Mouse (Mus musculus): ENCODE measurements at regions not wholly inside any gene's neighbourhood (a gene's known extent, or its start where the extent isn't known, plus 50 kb on each side); places are given as distances from the start of the nearest gene placed in this dataset.

GRCm38 (mm10) chr14:48753084-48753483 is 79.5 kb upstream of the Otx2 start:
- no peak for DNase-seq

- no peak for DNase-seq
These were observed 78.9 kb upstream of the Otx2 start for GRCm38 (mm10) chr14:48752579-48752905.

- no peak for DNase-seq
These were observed 78.3 kb upstream of the Otx2 start for GRCm38 (mm10) chr14:48751751-48752578.

GRCm38 (mm10) chr14:48750994-48751393 is 77.4 kb upstream of the Otx2 start:
- no peak for DNase-seq

DNA sequence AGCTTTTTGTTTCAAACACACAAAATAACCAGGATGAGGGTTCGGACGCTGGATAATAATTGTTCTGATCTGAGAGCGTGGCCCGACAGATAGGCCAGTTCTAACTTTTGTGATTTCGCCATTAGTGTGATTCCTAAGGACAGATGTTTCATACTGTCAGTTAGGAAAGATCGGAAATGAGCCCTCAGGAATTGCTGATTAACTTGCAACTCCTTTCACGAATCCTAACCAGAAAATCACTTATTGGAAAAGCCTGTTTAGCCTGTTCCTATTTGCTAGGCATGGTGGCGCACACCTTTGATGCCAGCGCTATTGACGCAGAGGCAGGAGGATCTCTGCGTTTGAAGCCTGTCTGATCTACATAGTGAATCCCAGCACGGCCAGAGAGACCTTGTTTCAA is 75.4 kb upstream of the Otx2 start:
- no peak for DNase-seq

GRCm38 (mm10) chr14:48747936-48748335 is 74.3 kb upstream of the Otx2 start:
- no peak for DNase-seq

DNA sequence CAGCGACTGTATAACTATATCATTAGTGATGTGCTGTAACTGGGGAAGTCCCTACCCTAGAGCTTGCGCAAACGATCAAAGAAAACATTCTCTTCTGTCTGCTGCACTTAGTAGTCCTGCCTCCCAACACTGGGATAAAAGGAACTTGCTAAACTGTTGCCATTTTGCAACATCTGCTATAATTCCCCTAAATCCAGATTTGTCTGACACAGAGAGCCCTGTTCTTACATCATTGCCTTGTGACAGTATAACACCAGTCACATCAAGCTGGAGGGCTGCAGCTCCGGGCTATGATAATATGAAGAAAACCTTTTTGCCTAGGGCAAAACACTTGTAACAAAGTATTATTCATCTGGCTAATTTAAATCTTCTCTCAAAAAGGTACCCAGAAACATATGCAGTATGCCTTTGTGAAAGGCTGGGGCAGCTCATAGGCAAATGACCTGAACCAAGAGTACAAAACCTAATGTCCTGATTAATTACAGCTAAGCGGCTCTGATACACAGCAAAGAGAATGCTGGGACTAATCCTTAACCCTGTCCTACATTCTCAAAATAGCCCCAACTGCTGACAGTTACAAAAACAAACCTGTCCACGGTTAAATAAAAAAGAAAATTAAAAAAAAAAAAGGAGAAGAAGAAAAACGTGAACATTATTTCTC is 67.5 kb upstream of the Otx2 start:
- DNase-seq, result no peak

DNA sequence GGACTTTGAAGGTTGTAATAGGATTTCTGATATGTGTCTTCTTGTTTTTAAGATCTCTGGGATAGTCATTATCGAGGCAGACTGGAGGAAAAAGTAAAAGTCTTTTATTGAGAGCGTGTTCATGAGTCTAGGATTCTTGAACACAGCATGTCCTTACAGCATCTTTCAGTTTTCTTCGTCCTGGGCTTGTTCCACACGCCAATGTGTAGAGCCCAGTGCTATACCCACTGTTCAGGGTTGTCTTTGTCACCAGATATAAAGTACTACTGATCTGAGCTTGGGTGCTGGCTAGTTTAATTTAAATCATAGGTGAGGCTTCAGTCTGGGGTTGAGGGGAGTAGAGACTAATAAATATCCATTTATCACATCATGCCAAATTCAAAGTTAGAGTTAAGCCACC is 65.5 kb upstream of the Otx2 start:
- DNase-seq, result no peak

DNA sequence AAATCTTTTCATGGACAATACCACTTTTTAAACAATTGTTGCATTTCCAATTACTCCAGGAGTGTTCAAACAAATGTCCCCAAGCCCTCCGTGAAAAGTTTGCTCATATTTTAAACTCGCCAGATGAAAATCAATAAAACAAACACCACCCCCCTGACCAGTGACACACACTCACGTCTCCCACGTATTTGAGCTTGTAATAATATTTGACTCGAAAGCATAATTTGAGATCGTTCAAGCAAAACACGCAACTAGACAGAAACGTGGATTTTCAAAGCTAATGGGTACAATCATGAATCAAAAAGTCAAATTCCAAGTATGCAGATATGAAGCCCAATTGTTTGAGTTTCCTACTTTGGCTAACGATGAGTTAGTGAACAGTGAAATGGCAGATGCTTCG is 65.0 kb upstream of the Otx2 start:
- DNase-seq, result no peak

- no peak for DNase-seq
These were observed 64.6 kb upstream of the Otx2 start for GRCm38 (mm10) chr14:48738213-48738612.

GRCm38 (mm10) chr14:48736969-48737860 is 63.6 kb upstream of the Otx2 start:
- DNase-seq, result no peak

DNA sequence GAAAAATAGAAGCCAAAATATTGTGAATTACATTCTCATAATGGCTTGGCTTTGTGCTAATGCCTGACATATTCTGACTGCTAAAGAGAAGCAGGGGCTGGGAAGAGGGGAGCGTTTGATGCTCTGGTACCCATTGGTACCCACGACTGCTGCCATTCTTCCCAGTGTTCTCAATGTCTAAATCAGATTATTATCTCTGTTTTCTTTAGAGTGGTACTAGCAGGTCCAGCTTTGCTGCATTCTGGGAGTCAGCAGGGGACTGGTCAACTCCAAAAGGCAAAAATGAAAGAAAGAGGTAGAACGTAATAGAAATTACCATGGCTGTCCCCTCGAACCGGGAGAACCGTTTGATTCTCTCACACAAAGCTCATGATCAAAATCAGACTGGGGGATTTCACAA is 62.6 kb upstream of the Otx2 start:
- DNase-seq, result no peak

DNA sequence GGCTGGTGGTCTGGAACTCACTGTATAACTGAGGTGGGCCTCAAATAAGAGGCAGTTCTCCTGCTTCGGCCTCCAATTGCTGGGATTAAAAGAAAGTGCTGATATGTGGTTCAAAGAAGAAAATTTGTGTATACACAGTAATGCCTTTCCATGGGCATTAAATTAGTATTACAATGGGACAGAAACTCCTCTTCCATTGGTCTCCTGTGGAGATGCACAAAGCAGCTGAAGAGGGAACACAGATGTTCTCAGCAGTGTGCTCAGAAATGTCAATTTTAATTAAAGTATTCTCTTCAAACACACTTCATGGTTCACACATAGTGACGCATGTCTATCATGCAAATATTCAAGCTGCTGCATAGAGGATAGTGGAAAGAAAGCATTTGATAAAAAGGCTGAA is 56.4 kb upstream of the Otx2 start:
- DNase-seq, result no peak
